Mouse (Mus musculus): ENCODE results near the gene Stx6.

- TF ChIP-seq CHD1 (IDR thresholded peaks at IDR 0.05; ENCODE audit: low read depth, low read length) = no peak
- peak; percentile 83 for TF ChIP-seq BHLHE40 (IDR thresholded peaks at IDR 0.05; ENCODE audit: low read depth, low read length)
- no peak for TF ChIP-seq ZMIZ1 (IDR thresholded peaks at IDR 0.05; ENCODE audit: low read depth, low read length)
- no peak; the same call in 1 of the 2 replicates for TF ChIP-seq ZKSCAN1 (IDR thresholded peaks at IDR 0.05; ENCODE audit: borderline replicate concordance, low read depth, low read length)
- TF ChIP-seq ETS1 (conservative IDR thresholded peaks at IDR 0.05; ENCODE audit: low read depth, low read length) = no peak
- no peak for TF ChIP-seq EP300 (IDR thresholded peaks at IDR 0.05; ENCODE audit: low read length)
- no peak for TF ChIP-seq CTCF (conservative IDR thresholded peaks at IDR 0.05 in 1 of 2, IDR thresholded peaks at IDR 0.05 in 1 of 2; ENCODE audit: low read depth in 2 of 2, low read length in 2 of 2)
- no peak for TF ChIP-seq MAFK (IDR thresholded peaks at IDR 0.05; ENCODE audit: insufficient replicate concordance, low read length)
- TF ChIP-seq USF1 (IDR thresholded peaks at IDR 0.05; ENCODE audit: low read depth, low read length) = peak; percentile 99
- no peak for TF ChIP-seq GABPA (IDR thresholded peaks at IDR 0.05; ENCODE audit: insufficient replicate concordance, low read depth, low read length)
- TF ChIP-seq NRF1 (IDR thresholded peaks at IDR 0.05; ENCODE audit: low read depth, low read length) = peak; percentile 70
- peak; percentile 61 for TF ChIP-seq POLR2A (IDR thresholded peaks at IDR 0.05; ENCODE audit: low read depth, low read length)
Observed at GRCm38 (mm10) chr1:155158141-155158969, at the start of gene Stx6.
